Mouse (Mus musculus) midbrain, embryonic 15.5 days (tissue): ENCODE measurements around the gene Gars. TPM values are rescaled to one million over a fixed set of nuclear protein-coding genes. Genes with fewer than 3 reads are reported as not detected.

Experiments used
- ATAC-seq: fragments of 200-750 bp; cut with Nextera tagmentation; replicated peaks from 2 replicates; pipeline ENCODE4 v1.8.0; 2017; ENCODE audit warnings: moderate TSS enrichment
- H3K27ac ChIP-seq: fragments of 300-500 bp; sonication (generic); 2 replicates; pipeline ENCODE4 v1.5.1; 2015; ENCODE audit warnings: mild to moderate bottlenecking, inconsistent platforms
- H3K27me3 ChIP-seq: fragments of 300-500 bp; sonication (generic); replicated peaks from 2 replicates; pipeline ENCODE4 v1.6.1; 2015; ENCODE audit warnings: inconsistent platforms
- H3K36me3 ChIP-seq: fragments of 300-500 bp; sonication (generic); replicated peaks from 2 replicates; pipeline ENCODE4 v1.6.1; 2015; ENCODE audit warnings: inconsistent platforms
- H3K4me1 ChIP-seq: fragments of 300-500 bp; sonication (generic); 2 replicates; pipeline ENCODE4 v1.6.1; 2015; ENCODE audit warnings: inconsistent platforms
- H3K4me2 ChIP-seq: fragments of 300-500 bp; sonication (generic); 2 replicates; pipeline ENCODE4 v1.6.1; 2015; ENCODE audit warnings: inconsistent platforms, mild to moderate bottlenecking, moderate library complexity
- H3K4me3 ChIP-seq: fragments of 300-500 bp; sonication (generic); 2 replicates; pipeline ENCODE4 v1.5.1; 2015; ENCODE audit warnings: mild to moderate bottlenecking, inconsistent platforms
- H3K9ac ChIP-seq: fragments of 300-500 bp; sonication (generic); 2 replicates; pipeline ENCODE4 v1.6.1; 2015; ENCODE audit warnings: mild to moderate bottlenecking, inconsistent platforms
- H3K9me3 ChIP-seq: fragments of 300-500 bp; sonication (generic); 2 replicates; pipeline ENCODE4 v1.6.1; 2016; ENCODE audit warnings: inconsistent platforms
- WGBS: fragments of 180-500 bp; shearing (Covaris S2); methylation state at CpG from one replicate; pipeline ENCODE4 v1.1.7; 2015; ENCODE audit warnings: mixed read lengths; 5-methylcytosine and 5-hydroxymethylcytosine counted together
- polyA plus RNA-seq: library from polyadenylated mRNA; unstranded; fragments of >200 nt; fragmentation: Nextera tagmentation; extraction: Ambion mirVana; gene quantifications from 2 replicates; pipeline ENCODE4 v1.2.1, GENCODE M21; 2015

The Gars gene
- 216 and 219 TPM in 2 replicates for polyA plus RNA-seq

DNA sequence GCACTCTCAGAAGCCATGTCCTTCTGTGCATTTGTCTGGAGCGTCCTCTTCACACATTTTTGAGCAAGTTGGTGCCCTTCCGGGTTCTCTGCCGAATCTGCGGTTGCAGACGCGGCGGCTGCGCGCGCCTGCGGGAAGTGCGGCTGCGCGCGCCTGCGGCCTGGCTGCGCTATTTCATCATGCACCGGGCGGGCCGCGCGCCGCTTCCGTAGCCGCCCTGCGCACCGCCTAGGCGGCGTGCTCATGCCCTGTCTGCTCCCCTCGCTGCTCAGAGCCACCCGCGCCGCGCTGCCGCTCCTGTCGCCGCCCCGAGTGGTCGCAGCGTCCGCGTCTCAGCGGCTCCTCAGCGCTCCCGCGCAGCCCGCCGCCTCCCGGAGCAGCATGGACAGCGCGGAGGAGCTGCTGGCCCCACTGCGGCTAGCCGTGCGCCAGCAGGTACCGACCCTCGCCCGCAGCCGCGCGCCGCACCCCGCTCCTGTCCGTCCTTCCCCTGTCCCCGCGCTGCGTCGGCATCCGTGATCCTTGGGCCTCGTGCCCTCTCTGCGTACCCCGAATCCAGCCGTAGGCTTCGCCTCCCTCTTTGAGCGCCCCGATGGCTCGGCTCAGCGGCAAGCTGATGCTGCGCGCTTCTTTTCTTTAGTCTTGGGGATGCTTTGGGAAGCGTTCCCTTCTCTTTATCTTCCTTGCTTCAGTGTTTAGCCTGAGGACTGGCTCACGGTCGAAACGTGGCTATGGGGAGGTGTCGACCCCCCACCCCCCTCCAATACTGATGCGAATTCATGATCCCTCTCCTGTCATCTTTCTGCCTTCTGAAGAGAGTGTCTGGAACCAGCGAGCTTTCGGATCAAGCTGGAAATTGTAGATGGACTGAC, at the start of gene Gars:
TSS of gene Gars (plus strand) at position 209 of the 872 bp plus-strand sequence.
- peak within 1 kb of the TSS; percentile 99 for H3K4me3 ChIP-seq
- H3K4me1 ChIP-seq, result peaks cover 22% of the 10 kb centered on the region
- under 1% methylated on average over 87 of the region's 87 CpGs for WGBS
- H3K9me3 ChIP-seq, result no peaks in the 10 kb centered on the region
- peak within 1 kb of the TSS; percentile 60 for H3K4me2 ChIP-seq
- 0 out of 2 replicates have a peak, but pooled peaks cover 4% of the 10 kb centered on the region for H3K27me3 ChIP-seq
- ATAC-seq, result peak; percentile 98
- H3K36me3 ChIP-seq, result no peaks in the 10 kb centered on the region
- H3K27ac ChIP-seq, result peak within 1 kb of the TSS; percentile 98
- peak within 1 kb of the TSS; percentile 99 for H3K9ac ChIP-seq

GRCm38 (mm10) chr6:54988141-54988540, 49.7 kb upstream of the Gars start:
- Histone ChIP-seq H3K9me3 (no peaks in the 10 kb centered on the region), H3K4me3 (no peak overlapping the region), H3K9ac (no peak overlapping the region), H3K36me3 (0 out of 2 replicates have a peak, but pooled peaks cover 4% of the 10 kb centered on the region), H3K27me3 (no peaks in the 10 kb centered on the region), H3K4me2 (no peak overlapping the region), H3K27ac (no peak overlapping the region), H3K4me1 (peaks cover 9% of the 10 kb centered on the region)
- ATAC-seq, result no peak
- 97% methylated on average over 6 of the region's 6 CpGs for WGBS

DNA sequence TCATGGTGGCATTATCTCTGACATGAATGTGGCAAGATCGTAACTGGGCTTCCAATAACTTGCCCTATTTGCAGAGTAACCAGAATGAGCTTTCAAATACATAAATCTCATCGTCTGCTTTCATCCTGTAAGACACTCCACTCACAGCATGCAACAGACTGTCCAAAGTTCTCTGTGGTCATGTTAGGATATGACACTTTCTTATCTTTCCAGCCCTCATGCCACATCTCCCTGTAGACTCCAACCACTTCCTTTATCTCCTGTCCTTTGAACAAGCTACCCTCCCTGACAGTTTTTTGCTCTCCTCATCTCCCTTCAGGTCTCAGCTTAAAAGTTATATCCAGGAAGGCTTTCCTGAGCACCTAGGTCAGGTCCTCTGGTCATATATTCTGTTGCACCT, 46.6 kb upstream of the Gars start:
- no peak overlapping the region for H3K4me2 ChIP-seq
- WGBS, result 85% methylated on average over 2 of the region's 2 CpGs
- H3K27me3 ChIP-seq, result no peaks in the 10 kb centered on the region
- no peaks in the 10 kb centered on the region for H3K36me3 ChIP-seq
- no peak for ATAC-seq
- no peak overlapping the region for H3K9ac ChIP-seq
- no peak overlapping the region for H3K4me3 ChIP-seq
- H3K27ac ChIP-seq, result no peak overlapping the region
- no peaks in the 10 kb centered on the region for H3K9me3 ChIP-seq
- H3K4me1 ChIP-seq, result peaks cover 9% of the 10 kb centered on the region

DNA sequence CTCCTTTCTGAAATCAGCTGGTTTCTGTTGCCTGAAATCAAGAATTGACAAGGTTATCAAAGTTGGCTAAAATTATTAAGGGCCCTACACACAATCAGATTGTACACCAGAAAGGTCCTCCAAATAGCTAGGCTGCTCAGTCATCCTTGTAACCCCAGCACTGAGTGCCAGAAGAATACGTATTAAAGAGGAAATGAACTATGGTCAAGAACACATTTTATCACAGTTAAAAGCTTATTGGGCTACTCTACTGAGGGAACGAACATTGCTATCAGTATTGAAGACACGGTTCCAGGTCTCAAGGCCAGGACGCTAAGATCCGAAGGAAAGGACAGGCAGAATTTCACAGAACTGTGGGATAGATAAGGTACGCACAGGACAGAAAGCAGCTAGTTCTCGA, 45.7 kb upstream of the Gars start:
- Histone ChIP-seq H3K9ac (peak overlapping the region; percentile 39), H3K27ac (peak overlapping the region; percentile 42; the same call in 1 of the 2 replicates), H3K9me3 (no peaks in the 10 kb centered on the region), H3K4me3 (peak overlapping the region; percentile 44), H3K4me2 (peak overlapping the region; percentile 60), H3K36me3 (no peaks in the 10 kb centered on the region), H3K27me3 (no peaks in the 10 kb centered on the region), H3K4me1 (peaks cover 9% of the 10 kb centered on the region)
- no peak for ATAC-seq
- 2% methylated on average over 7 of the region's 7 CpGs for WGBS

- no peaks in the 10 kb centered on the region for H3K36me3 ChIP-seq
- H3K27ac ChIP-seq, result peak within 1 kb of the TSS; percentile 55
- peak within 1 kb of the TSS; percentile 44 for H3K4me3 ChIP-seq
- under 1% methylated on average over 41 of the region's 41 CpGs for WGBS
- peak within 1 kb of the TSS; percentile 48 for H3K9ac ChIP-seq
- H3K27me3 ChIP-seq, result no peaks in the 10 kb centered on the region
- H3K4me1 ChIP-seq, result peaks cover 9% of the 10 kb centered on the region
- ATAC-seq, result peak; percentile 100
- H3K9me3 ChIP-seq, result no peaks in the 10 kb centered on the region
- peak within 1 kb of the TSS; percentile 60 for H3K4me2 ChIP-seq
Observed at GRCm38 (mm10) chr6:54992734-54993260, 45.0 kb upstream of the Gars start, which contains the start of gene Ggct. Ggct (minus strand) TSS chr6:54992950.

DNA sequence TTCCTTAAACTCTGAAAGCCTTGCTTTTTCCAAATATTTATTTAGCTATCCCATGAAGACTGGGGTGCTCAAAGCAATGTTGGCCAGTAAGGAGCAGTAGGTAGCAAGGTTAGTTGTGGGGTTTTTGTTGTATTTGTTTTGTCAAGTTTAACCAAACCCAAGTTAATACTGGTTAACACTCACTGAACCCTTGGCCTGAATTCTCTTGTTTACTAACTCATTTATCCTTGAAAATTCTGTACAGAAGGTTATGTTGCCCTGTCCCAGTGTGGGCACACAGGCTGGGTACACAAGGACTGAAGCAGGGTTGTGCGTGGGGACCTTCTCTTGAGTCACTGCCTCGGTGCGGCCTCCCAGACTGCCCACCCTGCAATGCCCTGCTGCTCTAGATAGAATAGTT, 41.4 kb upstream of the Gars start:
- H3K4me1 ChIP-seq, result peaks cover 9% of the 10 kb centered on the region
- H3K36me3 ChIP-seq, result no peaks in the 10 kb centered on the region
- ATAC-seq, result no peak
- no peak overlapping the region for H3K9ac ChIP-seq
- WGBS, result 94% methylated on average over 3 of the region's 3 CpGs
- no peak overlapping the region for H3K27ac ChIP-seq
- no peaks in the 10 kb centered on the region for H3K9me3 ChIP-seq
- H3K4me2 ChIP-seq, result no peak overlapping the region
- no peaks in the 10 kb centered on the region for H3K27me3 ChIP-seq
- no peak overlapping the region for H3K4me3 ChIP-seq

DNA sequence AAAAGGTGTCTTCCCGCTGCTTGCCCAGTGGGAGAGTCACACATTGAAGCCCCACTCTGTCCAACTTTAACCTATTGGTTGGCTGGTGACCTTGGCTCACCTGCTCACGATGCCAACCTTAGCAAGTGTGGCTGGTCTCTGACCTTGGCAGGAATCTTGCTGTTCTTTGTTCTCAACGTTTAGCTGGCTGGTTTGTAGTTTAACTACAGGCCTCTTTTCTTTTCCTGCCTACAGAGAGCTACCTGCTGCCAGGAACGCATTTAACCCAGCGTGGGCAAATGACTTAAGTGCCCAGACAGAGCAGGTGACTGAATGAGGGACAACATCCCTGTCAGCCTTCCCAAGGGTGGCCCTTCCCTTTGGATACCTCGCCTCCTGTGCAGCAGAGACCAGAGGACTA, 40.1 kb upstream of the Gars start:
- H3K4me2 ChIP-seq, result no peak overlapping the region
- no peaks in the 10 kb centered on the region for H3K36me3 ChIP-seq
- no peak overlapping the region for H3K27ac ChIP-seq
- ATAC-seq, result no peak
- H3K4me1 ChIP-seq, result no peaks in the 10 kb centered on the region; the same call in 1 of the 2 replicates
- H3K9me3 ChIP-seq, result no peaks in the 10 kb centered on the region
- no peaks in the 10 kb centered on the region for H3K27me3 ChIP-seq
- WGBS, result 87% methylated on average over 6 of the region's 6 CpGs
- H3K9ac ChIP-seq, result no peak overlapping the region
- no peak overlapping the region for H3K4me3 ChIP-seq

- H3K27me3 ChIP-seq, result no peaks in the 10 kb centered on the region
- no peak overlapping the region for H3K4me2 ChIP-seq
- H3K36me3 ChIP-seq, result no peaks in the 10 kb centered on the region
- H3K4me1 ChIP-seq, result no peaks in the 10 kb centered on the region
- no peaks in the 10 kb centered on the region for H3K9me3 ChIP-seq
- ATAC-seq, result no peak
- no peak overlapping the region for H3K4me3 ChIP-seq
- 86% methylated on average over 4 of the region's 4 CpGs for WGBS
- no peak overlapping the region for H3K27ac ChIP-seq
- H3K9ac ChIP-seq, result no peak overlapping the region
Observed at GRCm38 (mm10) chr6:55001320-55001719, 36.5 kb upstream of the Gars start.

DNA sequence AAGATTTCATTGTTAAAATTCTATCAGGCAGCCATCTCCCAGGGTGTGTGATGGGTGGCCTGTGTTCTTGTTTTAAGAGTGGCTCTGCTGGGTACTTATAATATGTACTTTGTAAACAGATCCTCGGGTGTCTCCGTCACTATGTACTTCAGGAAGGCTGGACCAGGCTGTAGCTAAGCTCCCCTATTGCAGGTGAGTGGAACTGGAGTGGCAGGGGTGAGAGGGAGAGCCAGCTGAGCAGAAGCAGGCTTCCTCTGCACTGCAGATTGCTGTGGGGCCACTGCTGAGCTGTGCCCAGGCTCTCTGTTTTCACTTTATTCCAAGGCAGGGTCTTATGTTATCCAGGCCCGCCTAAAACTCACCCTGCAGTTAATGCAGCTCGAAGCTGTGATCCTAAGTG, 35.4 kb upstream of the Gars start:
- no peak for ATAC-seq
- Histone ChIP-seq H3K27me3 (no peaks in the 10 kb centered on the region), H3K4me1 (no peaks in the 10 kb centered on the region), H3K9ac (no peak overlapping the region), H3K4me2 (no peak overlapping the region), H3K4me3 (no peak overlapping the region), H3K27ac (no peak overlapping the region), H3K36me3 (no peaks in the 10 kb centered on the region), H3K9me3 (no peaks in the 10 kb centered on the region)
- 77% methylated on average over 4 of the region's 4 CpGs for WGBS

DNA sequence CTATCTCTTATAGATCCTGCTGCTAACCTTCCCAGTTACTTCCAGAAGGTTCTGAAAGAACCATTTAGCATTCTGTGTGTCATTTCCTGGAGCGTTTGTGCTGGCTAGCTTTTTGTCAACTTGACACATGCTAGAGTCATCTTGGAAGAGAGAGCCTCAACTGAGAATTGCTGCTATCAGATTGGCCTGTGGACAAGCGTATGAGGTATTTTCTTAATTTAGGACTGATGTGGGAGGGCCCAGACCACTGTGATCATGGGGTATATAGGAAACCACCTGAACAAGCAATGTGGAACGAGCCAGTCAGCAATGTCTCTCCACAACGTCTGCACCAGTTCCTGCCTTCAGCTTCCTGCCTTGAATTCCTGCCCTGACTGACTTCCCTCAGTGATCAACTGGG, 34.2 kb upstream of the Gars start:
- H3K27me3 ChIP-seq, result no peaks in the 10 kb centered on the region
- H3K9ac ChIP-seq, result no peak overlapping the region
- WGBS, result 84% methylated on average over 4 of the region's 4 CpGs
- H3K27ac ChIP-seq, result no peak overlapping the region
- no peak overlapping the region for H3K4me2 ChIP-seq
- no peaks in the 10 kb centered on the region for H3K36me3 ChIP-seq
- ATAC-seq, result no peak
- no peak overlapping the region for H3K4me3 ChIP-seq
- H3K9me3 ChIP-seq, result no peaks in the 10 kb centered on the region
- no peaks in the 10 kb centered on the region for H3K4me1 ChIP-seq

DNA sequence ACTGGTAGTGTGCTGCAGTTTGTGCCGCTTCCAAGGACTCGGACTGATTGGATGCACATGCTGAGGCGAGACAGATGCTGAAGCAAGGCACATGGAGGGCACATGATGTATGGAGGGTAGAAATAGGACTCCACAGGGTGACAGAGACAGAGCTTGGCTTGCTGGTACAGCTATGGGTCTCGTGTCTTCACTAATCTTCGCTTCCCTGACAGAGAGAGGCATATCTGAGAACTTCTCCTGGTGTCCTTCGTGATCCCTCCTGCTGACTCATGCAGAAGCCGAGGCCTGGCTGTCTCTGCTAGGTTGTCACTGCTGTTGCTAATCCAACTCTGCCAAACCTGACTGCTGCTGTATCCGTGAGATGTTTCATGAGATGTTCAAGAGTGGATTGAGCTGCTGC, 29.4 kb upstream of the Gars start:
- Histone ChIP-seq H3K4me1 (peaks cover 7% of the 10 kb centered on the region; the same call in 1 of the 2 replicates), H3K4me3 (no peak overlapping the region), H3K27me3 (no peaks in the 10 kb centered on the region), H3K9ac (no peak overlapping the region), H3K9me3 (no peaks in the 10 kb centered on the region), H3K36me3 (no peaks in the 10 kb centered on the region), H3K27ac (no peak overlapping the region), H3K4me2 (no peak overlapping the region)
- no peak for ATAC-seq
- WGBS, result 89% methylated on average over 8 of the region's 8 CpGs

DNA sequence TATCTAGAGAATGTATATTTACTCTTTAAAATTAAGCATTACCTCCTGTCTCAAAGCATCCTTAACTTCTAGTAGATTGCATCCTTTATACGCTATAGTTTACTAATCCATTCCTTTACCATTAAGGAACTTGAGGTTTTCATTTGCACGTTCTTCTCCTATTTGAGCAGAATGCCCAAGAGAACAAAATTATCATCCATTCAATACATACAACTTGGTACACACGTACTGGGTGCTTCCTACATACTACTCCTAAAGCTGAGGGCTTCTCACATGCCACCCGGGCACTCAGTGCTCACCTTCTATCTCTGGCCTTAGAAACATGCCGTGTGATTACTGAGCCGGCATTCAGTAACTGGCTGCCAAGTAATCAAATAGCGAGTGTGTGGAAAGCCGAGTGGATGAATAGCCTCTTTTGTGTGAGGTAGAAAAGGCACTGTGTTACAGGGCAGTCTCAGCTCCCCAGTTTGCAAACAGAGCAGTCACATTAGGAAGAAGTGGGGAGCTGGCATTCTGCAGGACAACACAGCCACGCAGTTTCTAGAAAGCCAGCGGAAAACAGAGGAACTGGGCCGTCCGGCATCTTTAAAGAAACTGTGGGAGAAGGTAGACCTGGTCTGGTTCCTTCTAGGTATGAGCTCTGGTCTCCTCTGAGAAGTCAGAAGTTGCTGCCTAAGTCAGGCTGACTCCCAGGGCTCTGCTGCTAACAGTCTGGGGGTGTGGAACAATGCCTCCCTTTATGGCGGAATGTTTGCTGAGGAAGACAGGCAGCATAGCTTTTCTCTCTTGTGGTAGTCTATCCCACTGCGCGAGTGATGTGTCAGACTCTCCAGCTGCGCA, 28.2 kb upstream of the Gars start:
- 0 out of 2 replicates have a peak overlapping the region, but pooled peaks have one; percentile 8 for H3K4me3 ChIP-seq
- WGBS, result 10% methylated on average over 16 of the region's 16 CpGs
- peaks cover 7% of the 10 kb centered on the region; the same call in 1 of the 2 replicates for H3K4me1 ChIP-seq
- ATAC-seq, result peak; percentile 72
- peak overlapping the region; percentile 75; the same call in 1 of the 2 replicates for H3K27ac ChIP-seq
- no peaks in the 10 kb centered on the region for H3K36me3 ChIP-seq
- no peaks in the 10 kb centered on the region for H3K27me3 ChIP-seq
- peak overlapping the region; percentile 44 for H3K4me2 ChIP-seq
- H3K9ac ChIP-seq, result no peak overlapping the region
- H3K9me3 ChIP-seq, result no peaks in the 10 kb centered on the region
